Mouse (Mus musculus) erythroblast, embryonic 14.5 days (primary cell): ENCODE data around the gene Ppp4c.

Experiments
- GATA1 ChIP-seq: IDR thresholded peaks from 2 replicates; pipeline ENCODE4 v1.6.1; 2012; ENCODE audit warnings: low read length, inconsistent platforms, mixed read lengths
- TAL1 ChIP-seq: IDR thresholded peaks from 3 replicates; pipeline ENCODE4 v1.6.1; 2012; ENCODE audit warnings: low read length, inconsistent platforms, mixed read lengths

- no peak for TF ChIP-seq GATA1
- TF ChIP-seq TAL1, result no peak
Measured at GRCm38 (mm10) chr7:126777476-126777875, 14.8 kb downstream of the Ppp4c start.
